Mouse (Mus musculus) stomach, postnatal 0 days (tissue): ENCODE results near the gene Bcl11a.

Experiments
- CTCF ChIP-seq: IDR thresholded peaks from 2 replicates; pipeline ENCODE4 v1.5.1; 2016; ENCODE audit warnings: antibody characterized with exemption, low read depth, mild to moderate bottlenecking, moderate library complexity
- EP300 ChIP-seq: optimal IDR thresholded peaks from 2 replicates; pipeline ENCODE3; 2016; ENCODE audit warnings: antibody characterized with exemption

- TF ChIP-seq CTCF (no peak), EP300 (no peak)
Observed at GRCm38 (mm10) chr11:24111720-24112119, 33.9 kb downstream of the Bcl11a start.
